11 mouse cellular contexts compared by ENCODE assay signal in genomic region chr4:141347365-141347797, GRCm38 (mm10). TPM values are rescaled to one million over a fixed set of nuclear protein-coding genes. Genes with fewer than 3 reads are reported as not detected.
A peak's percentile ranks its signal among the peaks of the same experiment; 100 is the strongest.
DNase-seq lines count a peak whose midpoint lies in the region; ATAC-seq lines count a peak whose summit lies in the region.
"Had no signal": no experiment of that assay in that cellular context is flagged by ENCODE, and none has a peak within 500 bp of the region (broad histone marks: within the 10 kb centered on the region; RNA-seq: fewer than 3 reads in every experiment).

No protein-coding gene starts in this region.

- peak; percentile 40 for DNase-seq in adrenal gland, adult 2 months
- DNase-seq in adrenal gland, adult 18-20 months (ENCODE audit: low spot score in 2 of 2), result no peak
- no peak for DNase-seq in kidney, adult 18-20 months
- no peak for DNase-seq in liver, embryonic 13.5 days
- DNase-seq in left cerebral cortex, adult 9 months (ENCODE audit: low spot score in 2 of 2), result no peak
- DNase-seq in MN1 (ENCODE audit: low spot score), result no peak
- DNase-seq: cerebellum, adult 11 months; gastrocnemius, adult 2 months had no signal

- H3K27me3 ChIP-seq in kidney, embryonic 15.5 days, result no peaks in the 10 kb centered on the region
- H3K27me3 ChIP-seq in liver, embryonic 13.5 days, result 0 out of 2 replicates have a peak, but pooled peaks cover 3% of the 10 kb centered on the region

- H3K9me3 ChIP-seq in kidney, embryonic 15.5 days (replicated peaks), result no peaks in the 10 kb centered on the region
- H3K9me3 ChIP-seq in liver, embryonic 13.5 days (replicated peaks), result no peaks in the 10 kb centered on the region

- 57% methylated on average over 8 of the region's 8 CpGs for WGBS in kidney, embryonic 15.5 days
- WGBS in liver, embryonic 13.5 days (ENCODE audit: insufficient replicate concordance), result 27% methylated on average over 8 of the region's 8 CpGs

- H3K27ac ChIP-seq in kidney, embryonic 15.5 days, result no peak overlapping the region
- no peak overlapping the region for H3K27ac ChIP-seq in liver, embryonic 13.5 days
- H3K27ac ChIP-seq: gastrocnemius, adult 2 months had no signal

- no peak overlapping the region for H3K4me2 ChIP-seq in kidney, embryonic 15.5 days
- H3K4me2 ChIP-seq in liver, embryonic 13.5 days, result no peak overlapping the region

- no peak overlapping the region for H3K4me3 ChIP-seq in kidney, embryonic 15.5 days (replicated peaks)
- no peak overlapping the region for H3K4me3 ChIP-seq in liver, embryonic 13.5 days (replicated peaks)
- H3K4me3 ChIP-seq: gastrocnemius, adult 2 months had no signal

- no peaks in the 10 kb centered on the region for H3K36me3 ChIP-seq in kidney, embryonic 15.5 days
- no peaks in the 10 kb centered on the region for H3K36me3 ChIP-seq in liver, embryonic 13.5 days

- peaks cover 43% of the 10 kb centered on the region for H3K4me1 ChIP-seq in kidney, embryonic 15.5 days
- H3K4me1 ChIP-seq in liver, embryonic 13.5 days (replicated peaks), result no peaks in the 10 kb centered on the region

- H3K9ac ChIP-seq in kidney, embryonic 15.5 days, result no peak overlapping the region
- no peak overlapping the region for H3K9ac ChIP-seq in liver, embryonic 13.5 days

- peak; percentile 14; the same call in 1 of the 2 replicates for ATAC-seq in kidney, embryonic 15.5 days (replicated peaks; ENCODE audit: low FRiP score)
- peak; percentile 43; the same call in 1 of the 2 replicates for ATAC-seq in liver, embryonic 13.5 days (ENCODE audit: low read depth)
- ATAC-seq in megakaryocyte progenitor cell, adult 5-6 weeks (replicated peaks; ENCODE audit: poor library complexity), result peak; percentile 61

RNA-seq across cellular contexts. Expression of gene Fam131c, which starts 20.6 kb away (rescaled TPM):
- total RNA-seq in adrenal gland, adult 2 months (2021), result 1 to 10 TPM in 1 of 2 experiments, under 1 TPM in 1; 0.86 to 4.5 TPM
- polyA plus RNA-seq in adrenal gland, adult 2 months (2012; rRNA removed), result 3.1 and 9.5 TPM in 2 replicates
- 1 to 10 TPM; 1.3 to 2.4 TPM for total RNA-seq in adrenal gland, adult 18-20 months (2021)
- 2.0 and 2.4 TPM in 2 replicates for polyA plus RNA-seq in kidney, embryonic 15.5 days (2015; fragmentation: Nextera tagmentation; extraction: Ambion mirVana)
- 0.09 TPM in 1 of 2 replicates, not detected in the other for polyA plus RNA-seq in liver, embryonic 13.5 days (2015; fragmentation: Nextera tagmentation; extraction: Ambion mirVana)
- total RNA-seq in megakaryocyte progenitor cell, adult 5-6 weeks (2015), result not detected in 2 replicates
- not detected in 2 replicates for total RNA-seq in megakaryocyte progenitor cell, adult 5-6 weeks (2017)

RNA-seq across cellular contexts. Expression of gene Epha2, which starts 46.3 kb away (rescaled TPM):
- total RNA-seq in adrenal gland, adult 2 months (2021), result 10 to 100 TPM; 11.7 to 19.4 TPM
- 18.0 and 24.1 TPM in 2 replicates for polyA plus RNA-seq in adrenal gland, adult 2 months (2012; rRNA removed)
- total RNA-seq in adrenal gland, adult 18-20 months (2021), result 10 to 100 TPM; 12.0 to 18.1 TPM
- polyA plus RNA-seq in kidney, embryonic 15.5 days (2015; fragmentation: Nextera tagmentation; extraction: Ambion mirVana), result 6.8 and 7.1 TPM in 2 replicates
- 0.86 and 1.0 TPM in 2 replicates for polyA plus RNA-seq in liver, embryonic 13.5 days (2015; fragmentation: Nextera tagmentation; extraction: Ambion mirVana)
- total RNA-seq in megakaryocyte progenitor cell, adult 5-6 weeks (2015), result 0.46 and 0.49 TPM in 2 replicates
- total RNA-seq in megakaryocyte progenitor cell, adult 5-6 weeks (2017), result 0.14 and 0.50 TPM in 2 replicates

RNA-seq across cellular contexts. Expression of gene Clcnka, which starts 51.1 kb away (rescaled TPM):
- not detected for total RNA-seq in adrenal gland, adult 2 months (2021)
- 0.04 and 0.07 TPM in 2 replicates for polyA plus RNA-seq in adrenal gland, adult 2 months (2012; rRNA removed)
- total RNA-seq in adrenal gland, adult 18-20 months (2021), result not detected
- 7.6 and 8.5 TPM in 2 replicates for polyA plus RNA-seq in kidney, embryonic 15.5 days (2015; fragmentation: Nextera tagmentation; extraction: Ambion mirVana)
- polyA plus RNA-seq in liver, embryonic 13.5 days (2015; fragmentation: Nextera tagmentation; extraction: Ambion mirVana), result not detected in 2 replicates
- total RNA-seq in megakaryocyte progenitor cell, adult 5-6 weeks (2015), result not detected in 2 replicates
- not detected in 2 replicates for total RNA-seq in megakaryocyte progenitor cell, adult 5-6 weeks (2017)
- total RNA-seq: gastrocnemius, adult 2 months; left cerebral cortex, postnatal 36 days had no signal

Comparison
In these comparisons a context has a peak if more than half of its experiments do, and no peak if none do; other contexts are left out.
1. RNA of gene Epha2, which starts 46.3 kb away (total RNA-seq): 11.7 to 19.4 TPM in adrenal gland, adult 2 months and 12.0 to 18.1 TPM in adrenal gland, adult 18-20 months; 0.14 to 0.50 TPM in megakaryocyte progenitor cell, adult 5-6 weeks; every median in the first group is over 4 times any median in the second.
2. Peak in every context shown above with its lines, with median percentiles within 50 percentile points of each other: ATAC-seq.